Mouse (Mus musculus): ENCODE measurements at regions not wholly inside any gene's neighbourhood (a gene's known extent, or its start where the extent isn't known, plus 50 kb on each side); places are given as distances from the start of the nearest gene placed in this dataset.

- no peak for ATAC-seq (replicated peaks; ENCODE audit: low read depth, poor library complexity, severe bottlenecking)
Measured at GRCm38 (mm10) chr15:37166744-37167143, 159.2 kb upstream of the Zfp706 start.

GRCm38 (mm10) chr15:37165887-37166507 is 158.4 kb upstream of the Zfp706 start:
- no peak for ATAC-seq (replicated peaks; ENCODE audit: low read depth, poor library complexity, severe bottlenecking)

GRCm38 (mm10) chr15:37165216-37165615 is 157.6 kb upstream of the Zfp706 start:
- ATAC-seq (replicated peaks; ENCODE audit: low read depth, poor library complexity, severe bottlenecking) = no peak

- ATAC-seq (replicated peaks; ENCODE audit: low read depth, poor library complexity, severe bottlenecking) = no peak
Measured at GRCm38 (mm10) chr15:37164191-37165135, 156.9 kb upstream of the Zfp706 start.

- ATAC-seq (replicated peaks; ENCODE audit: low read depth, poor library complexity, severe bottlenecking) = no peak
Measured at GRCm38 (mm10) chr15:37159956-37160355, 152.4 kb upstream of the Zfp706 start.

GRCm38 (mm10) chr15:37159349-37159748 is 151.8 kb upstream of the Zfp706 start:
- ATAC-seq (replicated peaks; ENCODE audit: low read depth, poor library complexity, severe bottlenecking) = no peak

- no peak for ATAC-seq (replicated peaks; ENCODE audit: low read depth, poor library complexity, severe bottlenecking)
Measured at GRCm38 (mm10) chr15:37157386-37157785, 149.8 kb upstream of the Zfp706 start.

- no peak for ATAC-seq (replicated peaks; ENCODE audit: low read depth, poor library complexity, severe bottlenecking)
Measured at GRCm38 (mm10) chr15:37154934-37155333, 147.4 kb upstream of the Zfp706 start.

GRCm38 (mm10) chr15:37153177-37153576 is 145.6 kb upstream of the Zfp706 start:
- ATAC-seq (replicated peaks; ENCODE audit: low read depth, poor library complexity, severe bottlenecking) = no peak

- ATAC-seq (replicated peaks; ENCODE audit: low read depth, poor library complexity, severe bottlenecking) = peak; percentile 60
Measured at GRCm38 (mm10) chr15:37135590-37136164, 128.1 kb upstream of the Zfp706 start.

- peak; percentile 45 for ATAC-seq (replicated peaks; ENCODE audit: low read depth, poor library complexity, severe bottlenecking)
Measured at GRCm38 (mm10) chr15:37134913-37135589, 127.5 kb upstream of the Zfp706 start.

- no peak for ATAC-seq (replicated peaks; ENCODE audit: low read depth, poor library complexity, severe bottlenecking)
Measured at GRCm38 (mm10) chr15:37134386-37134785, 126.8 kb upstream of the Zfp706 start.

- ATAC-seq (replicated peaks; ENCODE audit: low read depth, poor library complexity, severe bottlenecking) = no peak
Measured at GRCm38 (mm10) chr15:37133916-37134315, 126.3 kb upstream of the Zfp706 start.

- ATAC-seq (replicated peaks; ENCODE audit: low read depth, poor library complexity, severe bottlenecking) = no peak
Measured at GRCm38 (mm10) chr15:37127681-37128080, 120.1 kb upstream of the Zfp706 start.

- no peak for ATAC-seq (replicated peaks; ENCODE audit: low read depth, poor library complexity, severe bottlenecking)
Measured at GRCm38 (mm10) chr15:37127170-37127569, 119.6 kb upstream of the Zfp706 start.

GRCm38 (mm10) chr15:37125823-37126222 is 118.2 kb upstream of the Zfp706 start:
- no peak for ATAC-seq (replicated peaks; ENCODE audit: low read depth, poor library complexity, severe bottlenecking)

- ATAC-seq (replicated peaks; ENCODE audit: low read depth, poor library complexity, severe bottlenecking) = no peak
Measured at GRCm38 (mm10) chr15:37124951-37125350, 117.4 kb upstream of the Zfp706 start.

GRCm38 (mm10) chr15:37124299-37124698 is 116.7 kb upstream of the Zfp706 start:
- ATAC-seq (replicated peaks; ENCODE audit: low read depth, poor library complexity, severe bottlenecking) = no peak

- peak; percentile 65; the same call in 1 of the 2 replicates for ATAC-seq (replicated peaks; ENCODE audit: low read depth, poor library complexity, severe bottlenecking)
Measured at GRCm38 (mm10) chr15:37120381-37120780, 112.8 kb upstream of the Zfp706 start.

- peak; percentile 58; the same call in 1 of the 2 replicates for ATAC-seq (replicated peaks; ENCODE audit: low read depth, poor library complexity, severe bottlenecking)
Measured at GRCm38 (mm10) chr15:37114119-37114518, 106.5 kb upstream of the Zfp706 start.
